Mouse (Mus musculus): Measurements from ENCODE around the gene Denr.

- TF ChIP-seq CTCF (IDR thresholded peaks at IDR 0.05; ENCODE audit: low read depth, low read length) = no peak
- no peak for TF ChIP-seq POLR2AphosphoS5 (IDR thresholded peaks at IDR 0.05; ENCODE audit: insufficient replicate concordance, low read depth, low read length)
Observed at GRCm38 (mm10) chr5:123978131-123978530, 71.2 kb downstream of the Denr start.
